Mouse (Mus musculus): ENCODE measurements around the gene Ppp1r9a. TPM values are rescaled to one million over a fixed set of nuclear protein-coding genes. Genes with fewer than 3 reads are reported as not detected.

Gene Ppp1r9a
- polyA plus RNA-seq, 1 experiment, result 63.9 TPM

DNA sequence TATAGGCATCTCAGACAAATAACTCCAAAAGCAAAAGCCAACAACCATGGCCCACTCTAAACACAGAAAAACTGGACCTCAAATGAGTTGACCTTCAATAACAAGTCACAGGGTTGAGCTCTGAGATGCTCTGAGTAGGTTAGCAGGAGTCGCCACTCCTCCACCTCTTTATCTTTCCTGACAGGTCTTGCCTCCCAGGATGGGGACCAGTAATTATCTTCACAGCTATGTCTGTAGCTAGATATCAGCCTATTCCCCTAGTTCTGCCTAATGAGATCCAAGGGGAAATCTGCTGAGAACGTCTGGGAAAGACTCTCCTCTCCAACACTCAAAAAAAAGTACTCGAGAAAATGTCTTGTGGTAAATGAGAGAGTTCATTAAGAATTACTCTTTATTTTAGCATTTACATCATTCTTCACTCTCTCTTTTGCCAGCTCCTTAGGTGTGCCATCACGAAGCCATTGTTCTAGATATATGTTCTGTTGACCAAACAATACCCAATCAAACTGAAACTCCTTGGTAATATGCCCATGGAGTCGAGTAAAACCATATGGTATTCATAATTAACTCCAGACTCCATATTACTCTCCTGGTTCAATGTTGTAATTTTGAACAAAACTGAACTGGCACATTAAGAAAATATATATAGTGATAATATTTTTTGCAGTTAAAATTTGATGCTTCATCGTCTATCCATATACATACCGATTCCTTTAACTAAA, 283.7 kb downstream of the Ppp1r9a start:
- Histone ChIP-seq H3K4me1 (ENCODE audit: control insufficient read depth, insufficient read depth, low read length) (no peaks in the 10 kb centered on the region), H3K27ac (ENCODE audit: insufficient read depth, low read length) (no peak overlapping the region), H3K4me3 (ENCODE audit: insufficient read depth, low read length) (no peak overlapping the region)
- TF ChIP-seq CTCF (IDR thresholded peaks at IDR 0.05; ENCODE audit: extremely low read depth, insufficient read depth, low read length), result no peak
- TF ChIP-seq POLR2A (IDR thresholded peaks at IDR 0.05; ENCODE audit: extremely low read depth, insufficient read depth, low read length), result no peak

GRCm38 (mm10) chr6:5187586-5187985, 284.9 kb downstream of the Ppp1r9a start:
- Histone ChIP-seq H3K4me3 (ENCODE audit: insufficient read depth, low read length) (no peak overlapping the region), H3K27ac (ENCODE audit: insufficient read depth, low read length) (no peak overlapping the region), H3K4me1 (ENCODE audit: control insufficient read depth, insufficient read depth, low read length) (no peaks in the 10 kb centered on the region)
- TF ChIP-seq POLR2A (IDR thresholded peaks at IDR 0.05; ENCODE audit: extremely low read depth, insufficient read depth, low read length) (no peak), CTCF (IDR thresholded peaks at IDR 0.05; ENCODE audit: extremely low read depth, insufficient read depth, low read length) (no peak)

- Histone ChIP-seq H3K4me1 (ENCODE audit: control insufficient read depth, insufficient read depth, low read length) (no peaks in the 10 kb centered on the region), H3K27ac (ENCODE audit: insufficient read depth, low read length) (no peak overlapping the region)
- TF ChIP-seq POLR2A (IDR thresholded peaks at IDR 0.05; ENCODE audit: extremely low read depth, insufficient read depth, low read length), result no peak
- no peak for TF ChIP-seq CTCF (IDR thresholded peaks at IDR 0.05; ENCODE audit: extremely low read depth, insufficient read depth, low read length)
These were observed 285.3 kb downstream of the Ppp1r9a start for GRCm38 (mm10) chr6:5188036-5188435.

GRCm38 (mm10) chr6:5188938-5189337, 286.2 kb downstream of the Ppp1r9a start:
- Histone ChIP-seq H3K4me3 (ENCODE audit: insufficient read depth, low read length) (no peak overlapping the region), H3K4me1 (ENCODE audit: control insufficient read depth, insufficient read depth, low read length) (no peaks in the 10 kb centered on the region), H3K27ac (ENCODE audit: insufficient read depth, low read length) (no peak overlapping the region)
- no peak for TF ChIP-seq POLR2A (IDR thresholded peaks at IDR 0.05; ENCODE audit: extremely low read depth, insufficient read depth, low read length)
- no peak for TF ChIP-seq CTCF (IDR thresholded peaks at IDR 0.05; ENCODE audit: extremely low read depth, insufficient read depth, low read length)

More at GRCm38 (mm10) chr6:5188036-5188435, 285.3 kb downstream of the Ppp1r9a start:
- H3K4me3 ChIP-seq (ENCODE audit: insufficient read depth, low read length), result no peak overlapping the region

GRCm38 (mm10) chr6:5189507-5189906, 286.8 kb downstream of the Ppp1r9a start:
- H3K4me1 ChIP-seq (ENCODE audit: control insufficient read depth, insufficient read depth, low read length), result no peaks in the 10 kb centered on the region
- H3K27ac ChIP-seq (ENCODE audit: insufficient read depth, low read length), result no peak overlapping the region
- TF ChIP-seq POLR2A (IDR thresholded peaks at IDR 0.05; ENCODE audit: extremely low read depth, insufficient read depth, low read length) (no peak), CTCF (IDR thresholded peaks at IDR 0.05; ENCODE audit: extremely low read depth, insufficient read depth, low read length) (no peak)
- H3K4me3 ChIP-seq (ENCODE audit: insufficient read depth, low read length), result no peak overlapping the region

DNA sequence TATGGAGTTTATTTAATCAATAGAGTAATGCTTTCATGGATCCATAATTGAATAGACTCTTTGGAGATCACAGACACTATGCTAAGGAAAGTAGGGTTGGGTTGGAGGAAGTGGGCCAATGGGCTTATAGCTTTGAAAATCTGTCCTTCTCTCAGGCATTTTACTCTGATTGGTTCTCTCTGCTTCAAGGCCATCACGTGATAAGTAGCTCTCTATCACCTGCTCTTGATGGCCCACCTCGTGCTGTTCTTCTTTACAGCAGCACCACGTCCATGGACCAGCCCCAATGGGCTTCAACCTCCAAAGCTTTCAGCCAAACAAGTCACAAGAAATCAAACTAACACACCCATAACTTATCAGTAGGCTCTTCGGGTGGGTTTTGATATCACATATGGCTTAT, 288.0 kb downstream of the Ppp1r9a start:
- no peaks in the 10 kb centered on the region for H3K4me1 ChIP-seq (ENCODE audit: control insufficient read depth, insufficient read depth, low read length)
- TF ChIP-seq CTCF (IDR thresholded peaks at IDR 0.05; ENCODE audit: extremely low read depth, insufficient read depth, low read length) (no peak), POLR2A (IDR thresholded peaks at IDR 0.05; ENCODE audit: extremely low read depth, insufficient read depth, low read length) (no peak)
- no peak overlapping the region for H3K4me3 ChIP-seq (ENCODE audit: insufficient read depth, low read length)
- no peak overlapping the region for H3K27ac ChIP-seq (ENCODE audit: insufficient read depth, low read length)

DNA sequence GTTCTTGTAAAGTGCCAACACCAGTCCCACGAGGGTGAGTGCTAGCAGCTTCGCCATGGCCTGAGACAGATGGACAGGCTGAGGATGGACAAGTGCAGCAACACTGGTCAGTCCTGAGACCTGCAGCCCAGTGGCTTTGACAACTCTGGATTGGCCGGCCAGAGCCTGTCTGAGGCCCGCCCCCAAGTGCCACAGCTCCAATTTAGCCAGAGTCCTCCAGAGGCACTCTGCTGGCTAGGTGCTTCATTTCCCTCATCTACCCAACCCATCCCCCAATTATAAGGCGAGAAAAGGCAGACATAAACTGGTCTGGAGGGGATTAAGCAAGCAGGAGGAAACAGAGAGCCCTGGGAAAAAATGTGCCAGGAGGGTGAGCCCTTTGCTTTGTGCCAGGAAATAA, 291.0 kb downstream of the Ppp1r9a start, which contains the start of gene Pon1:
Gene Pon1, minus strand, starts transcription at position 254 of the 400 bp plus-strand sequence.
- Histone ChIP-seq H3K4me3 (ENCODE audit: insufficient read depth, low read length) (no peak within 1 kb of the TSS), H3K4me1 (ENCODE audit: control insufficient read depth, insufficient read depth, low read length) (no peaks in the 10 kb centered on the region), H3K27ac (ENCODE audit: insufficient read depth, low read length) (no peak within 1 kb of the TSS)
- TF ChIP-seq POLR2A (IDR thresholded peaks at IDR 0.05; ENCODE audit: extremely low read depth, insufficient read depth, low read length) (no peak), CTCF (IDR thresholded peaks at IDR 0.05; ENCODE audit: extremely low read depth, insufficient read depth, low read length) (no peak)

- Histone ChIP-seq H3K4me1 (ENCODE audit: control insufficient read depth, insufficient read depth, low read length) (no peaks in the 10 kb centered on the region), H3K4me3 (ENCODE audit: insufficient read depth, low read length) (no peak overlapping the region), H3K27ac (ENCODE audit: insufficient read depth, low read length) (no peak overlapping the region)
- no peak for TF ChIP-seq CTCF (IDR thresholded peaks at IDR 0.05; ENCODE audit: extremely low read depth, insufficient read depth, low read length)
- TF ChIP-seq POLR2A (IDR thresholded peaks at IDR 0.05; ENCODE audit: extremely low read depth, insufficient read depth, low read length), result no peak
These were observed 295.9 kb downstream of the Ppp1r9a start for GRCm38 (mm10) chr6:5198590-5198989.

DNA sequence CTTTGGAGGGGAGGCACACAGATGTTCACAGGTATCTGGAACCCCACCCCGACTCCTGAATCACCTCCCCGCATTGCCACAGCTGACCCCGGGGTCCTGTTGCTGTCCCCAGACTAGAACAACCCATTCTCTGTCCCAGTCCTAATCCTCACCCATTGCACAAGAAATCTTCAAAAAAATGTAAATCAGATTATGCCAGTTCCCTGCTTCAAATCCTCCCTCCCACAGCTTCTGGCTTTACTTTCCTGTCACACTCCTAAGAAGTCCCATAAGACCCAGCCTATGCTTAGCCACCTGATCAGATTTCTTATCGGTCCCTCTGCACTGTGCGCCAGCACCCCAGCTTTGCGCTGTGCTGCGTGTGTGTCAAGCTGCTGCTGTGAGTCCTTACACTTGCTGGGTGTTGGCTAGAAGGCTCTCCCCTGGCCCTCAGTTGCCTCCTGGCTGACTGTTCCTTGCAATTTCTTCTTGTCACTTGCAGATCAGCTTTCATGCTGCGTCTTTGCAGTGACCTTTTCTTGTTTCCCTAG, 296.7 kb downstream of the Ppp1r9a start:
- no peak for TF ChIP-seq POLR2A (IDR thresholded peaks at IDR 0.05; ENCODE audit: extremely low read depth, insufficient read depth, low read length)
- no peak for TF ChIP-seq CTCF (IDR thresholded peaks at IDR 0.05; ENCODE audit: extremely low read depth, insufficient read depth, low read length)
- no peaks in the 10 kb centered on the region for H3K4me1 ChIP-seq (ENCODE audit: control insufficient read depth, insufficient read depth, low read length)
- no peak overlapping the region for H3K4me3 ChIP-seq (ENCODE audit: insufficient read depth, low read length)
- H3K27ac ChIP-seq (ENCODE audit: insufficient read depth, low read length), result no peak overlapping the region

DNA sequence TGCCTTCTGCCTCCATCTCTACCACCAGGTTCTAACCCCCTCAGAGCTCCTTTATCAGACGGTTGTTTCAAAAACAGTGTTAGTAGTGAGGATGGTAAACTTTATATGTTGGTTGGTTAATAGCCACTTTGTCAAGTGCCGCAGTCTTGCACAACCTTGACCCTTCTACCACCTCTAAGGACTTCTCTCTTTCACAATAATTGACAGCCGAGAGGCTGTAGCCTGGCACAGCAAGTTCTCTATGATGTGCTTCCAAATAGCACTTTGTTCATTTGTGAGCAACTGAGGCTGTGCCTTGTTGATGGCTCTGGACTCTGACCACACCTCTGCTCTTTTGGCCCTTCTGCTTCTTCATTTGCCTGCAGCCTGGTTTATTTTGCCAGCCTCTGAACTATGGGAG, 297.2 kb downstream of the Ppp1r9a start:
- H3K4me3 ChIP-seq (ENCODE audit: insufficient read depth, low read length), result no peak overlapping the region
- no peak overlapping the region for H3K27ac ChIP-seq (ENCODE audit: insufficient read depth, low read length)
- TF ChIP-seq CTCF (IDR thresholded peaks at IDR 0.05; ENCODE audit: extremely low read depth, insufficient read depth, low read length) (no peak), POLR2A (IDR thresholded peaks at IDR 0.05; ENCODE audit: extremely low read depth, insufficient read depth, low read length) (no peak)
- H3K4me1 ChIP-seq (ENCODE audit: control insufficient read depth, insufficient read depth, low read length), result no peaks in the 10 kb centered on the region

All from cortical plate, adult 2 months (tissue).